Mouse (Mus musculus): ENCODE measurements around the gene Zfp2. TPM values are rescaled to one million over a fixed set of nuclear protein-coding genes. Genes with fewer than 3 reads are reported as not detected.

Zfp2 gene
- polyA plus RNA-seq, 1 experiment = 0.32 TPM

DNA sequence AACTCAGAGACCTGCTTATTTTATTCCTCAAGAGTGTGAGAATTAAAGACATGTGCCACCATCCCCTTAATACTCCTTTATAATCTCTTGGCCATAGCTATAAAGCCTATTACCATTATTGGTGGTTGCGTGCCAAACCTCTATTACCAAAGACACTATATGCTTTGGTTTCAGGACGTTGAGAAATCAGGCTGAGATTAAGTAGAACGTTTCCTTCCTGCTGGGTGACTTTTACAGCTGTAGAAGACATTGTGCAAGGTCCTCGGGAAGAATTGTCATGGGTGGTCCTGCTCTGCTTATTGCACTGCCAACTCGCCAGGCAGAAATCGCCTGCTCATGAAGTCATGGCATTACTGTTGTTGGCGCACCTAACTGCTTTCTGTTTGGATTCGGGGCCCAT is 22.5 kb upstream of the Zfp2 start:
- Histone ChIP-seq H3K4me3 (ENCODE audit: control insufficient read depth, low read depth, low read length) (no peak overlapping the region), H3K27me3 (ENCODE audit: control insufficient read depth, insufficient read depth, low read length) (no peaks in the 10 kb centered on the region), H3K27ac (ENCODE audit: control insufficient read depth, insufficient read depth, low read depth, low read length) (no peak overlapping the region), H3K36me3 (ENCODE audit: control insufficient read depth, insufficient read depth, low read length) (no peaks in the 10 kb centered on the region), H3K4me1 (ENCODE audit: control insufficient read depth, insufficient read depth, low read length) (peaks cover 2% of the 10 kb centered on the region)
- TF ChIP-seq POLR2A (IDR thresholded peaks at IDR 0.05; ENCODE audit: control insufficient read depth, low read depth, low read length) (no peak), CTCF (IDR thresholded peaks at IDR 0.05; ENCODE audit: control insufficient read depth, insufficient read depth, insufficient replicate concordance, low read depth, low read length) (no peak)

DNA sequence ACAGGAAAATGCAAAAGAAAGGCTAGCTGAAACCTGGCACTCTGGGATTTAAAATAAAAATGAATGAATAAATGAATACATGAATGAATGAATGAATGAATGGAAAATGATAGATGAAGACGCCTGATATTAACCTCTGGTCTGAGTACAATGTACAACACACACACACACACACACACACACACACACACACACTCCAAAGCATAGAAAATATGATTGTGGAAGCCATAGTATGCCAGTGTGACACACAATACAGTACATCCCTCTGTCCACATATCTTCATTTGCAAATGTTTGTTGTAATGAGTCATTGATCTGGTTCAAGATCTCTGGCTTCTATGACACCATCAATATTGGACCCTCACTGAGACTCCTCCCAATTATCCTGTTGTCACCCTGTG is 16.1 kb upstream of the Zfp2 start:
- Histone ChIP-seq H3K27ac (ENCODE audit: control insufficient read depth, insufficient read depth, low read depth, low read length) (no peak overlapping the region), H3K27me3 (ENCODE audit: control insufficient read depth, insufficient read depth, low read length) (no peaks in the 10 kb centered on the region), H3K4me1 (ENCODE audit: control insufficient read depth, insufficient read depth, low read length) (peaks cover 17% of the 10 kb centered on the region), H3K36me3 (ENCODE audit: control insufficient read depth, insufficient read depth, low read length) (no peaks in the 10 kb centered on the region), H3K4me3 (ENCODE audit: control insufficient read depth, low read depth, low read length) (no peak overlapping the region)
- TF ChIP-seq CTCF (IDR thresholded peaks at IDR 0.05; ENCODE audit: control insufficient read depth, insufficient read depth, insufficient replicate concordance, low read depth, low read length) (no peak), POLR2A (IDR thresholded peaks at IDR 0.05; ENCODE audit: control insufficient read depth, low read depth, low read length) (no peak)

DNA sequence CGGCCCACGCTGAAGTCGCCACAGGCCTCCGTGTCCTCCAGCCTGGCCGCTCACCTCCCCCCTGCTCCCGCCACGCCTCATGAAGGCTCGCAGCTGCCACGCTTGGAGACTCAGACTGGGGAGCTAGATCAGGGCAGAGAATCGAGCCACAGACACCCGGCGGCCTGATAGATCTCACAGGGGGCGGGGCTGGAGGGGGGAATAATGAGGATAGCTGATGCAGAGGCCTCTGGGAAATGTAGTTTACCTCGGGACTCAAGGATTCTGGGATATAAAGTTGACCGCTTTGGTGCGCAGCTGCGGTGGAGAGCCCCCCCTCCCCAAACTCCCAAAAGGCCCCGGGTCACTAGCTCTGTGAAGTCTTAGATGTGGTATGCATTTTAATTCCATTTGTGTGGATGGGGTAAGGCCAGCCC is 15.5 kb upstream of the Zfp2 start, which contains the start of gene Zfp354b:
TSS of gene Zfp354b (minus strand) at position 183 of the 416 bp plus-strand sequence.
- Histone ChIP-seq H3K4me3 (ENCODE audit: control insufficient read depth, low read depth, low read length) (peak within 1 kb of the TSS; percentile 83), H3K27me3 (ENCODE audit: control insufficient read depth, insufficient read depth, low read length) (no peaks in the 10 kb centered on the region), H3K4me1 (ENCODE audit: control insufficient read depth, insufficient read depth, low read length) (peaks cover 17% of the 10 kb centered on the region), H3K27ac (ENCODE audit: control insufficient read depth, insufficient read depth, low read depth, low read length) (no peak within 1 kb of the TSS), H3K36me3 (ENCODE audit: control insufficient read depth, insufficient read depth, low read length) (no peaks in the 10 kb centered on the region)
- TF ChIP-seq POLR2A (IDR thresholded peaks at IDR 0.05; ENCODE audit: control insufficient read depth, low read depth, low read length) (no peak), CTCF (IDR thresholded peaks at IDR 0.05; ENCODE audit: control insufficient read depth, insufficient read depth, insufficient replicate concordance, low read depth, low read length) (no peak)

DNA sequence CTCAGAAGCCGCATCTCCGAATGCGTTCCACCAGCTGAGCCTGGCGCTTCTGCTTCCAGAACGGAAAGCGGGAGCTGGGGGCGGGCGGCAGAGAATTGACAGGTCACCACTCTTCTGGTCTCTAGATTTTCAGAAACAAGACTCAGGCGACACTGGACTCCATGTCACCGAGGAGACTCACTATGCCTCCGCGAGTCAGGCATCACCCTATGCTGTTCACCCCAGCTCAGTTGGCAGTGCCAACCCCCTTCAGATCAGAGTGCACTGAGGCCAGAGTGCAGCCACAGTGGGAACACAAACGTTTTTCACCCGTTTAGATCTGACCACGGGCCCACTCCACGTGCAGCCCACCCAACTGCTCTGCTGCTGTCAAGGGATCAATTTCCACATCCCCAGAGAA is 15.1 kb upstream of the Zfp2 start:
- Histone ChIP-seq H3K4me1 (ENCODE audit: control insufficient read depth, insufficient read depth, low read length) (peaks cover 17% of the 10 kb centered on the region), H3K27me3 (ENCODE audit: control insufficient read depth, insufficient read depth, low read length) (no peaks in the 10 kb centered on the region), H3K4me3 (ENCODE audit: control insufficient read depth, low read depth, low read length) (peak overlapping the region; percentile 83), H3K27ac (ENCODE audit: control insufficient read depth, insufficient read depth, low read depth, low read length) (no peak overlapping the region), H3K36me3 (ENCODE audit: control insufficient read depth, insufficient read depth, low read length) (no peaks in the 10 kb centered on the region)
- no peak for TF ChIP-seq POLR2A (IDR thresholded peaks at IDR 0.05; ENCODE audit: control insufficient read depth, low read depth, low read length)
- TF ChIP-seq CTCF (IDR thresholded peaks at IDR 0.05; ENCODE audit: control insufficient read depth, insufficient read depth, insufficient replicate concordance, low read depth, low read length) = no peak

DNA sequence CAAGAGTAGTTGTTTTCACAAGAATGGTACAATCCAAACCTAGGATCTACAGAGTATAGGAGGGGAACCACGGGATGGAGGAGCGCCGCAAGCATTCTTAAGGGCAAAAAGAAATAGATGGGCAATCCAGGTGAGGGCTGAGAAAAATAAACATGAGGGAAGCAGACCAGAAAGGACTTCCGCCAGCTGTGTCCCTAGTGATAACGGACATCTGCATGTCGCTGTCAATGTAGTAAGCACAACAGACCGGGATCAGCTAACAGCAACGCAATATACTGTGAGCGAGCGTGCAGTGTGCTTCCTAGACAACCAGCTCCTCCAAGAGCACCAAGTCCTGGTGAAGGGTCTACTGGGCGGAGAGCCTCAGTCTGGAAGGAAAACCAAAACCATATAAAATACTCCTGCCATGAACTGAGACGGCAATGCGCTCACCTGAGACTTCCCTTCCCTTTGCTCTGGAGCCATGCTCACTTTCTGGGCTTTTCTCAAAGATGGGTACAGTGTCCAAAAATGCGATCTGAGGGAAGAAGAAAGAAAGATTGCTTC is 14.6 kb upstream of the Zfp2 start:
- Histone ChIP-seq H3K27ac (ENCODE audit: control insufficient read depth, insufficient read depth, low read depth, low read length) (no peak overlapping the region), H3K4me1 (ENCODE audit: control insufficient read depth, insufficient read depth, low read length) (peaks cover 17% of the 10 kb centered on the region), H3K4me3 (ENCODE audit: control insufficient read depth, low read depth, low read length) (peak overlapping the region; percentile 83), H3K27me3 (ENCODE audit: control insufficient read depth, insufficient read depth, low read length) (no peaks in the 10 kb centered on the region), H3K36me3 (ENCODE audit: control insufficient read depth, insufficient read depth, low read length) (no peaks in the 10 kb centered on the region)
- no peak for TF ChIP-seq CTCF (IDR thresholded peaks at IDR 0.05; ENCODE audit: control insufficient read depth, insufficient read depth, insufficient replicate concordance, low read depth, low read length)
- no peak for TF ChIP-seq POLR2A (IDR thresholded peaks at IDR 0.05; ENCODE audit: control insufficient read depth, low read depth, low read length)

DNA sequence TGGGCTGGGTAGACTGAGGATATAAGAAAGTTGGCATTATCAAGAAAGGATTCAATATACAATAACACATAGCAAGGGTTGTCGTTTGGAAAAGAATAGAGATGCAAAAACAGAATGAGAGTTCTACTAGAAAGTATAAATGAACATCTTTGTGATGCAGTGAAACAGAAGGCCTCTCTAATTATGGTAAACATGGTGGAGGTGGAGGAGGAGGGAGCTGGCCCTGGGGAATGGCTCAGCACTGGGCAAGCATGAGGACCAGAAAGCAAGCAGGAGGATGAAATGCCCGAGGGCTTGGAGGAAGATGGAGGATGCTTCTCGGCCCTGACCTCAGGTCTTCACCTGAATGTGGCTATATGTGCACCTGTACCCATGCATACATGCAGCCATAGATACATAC is 1.5 kb downstream of the Zfp2 start:
- no peaks in the 10 kb centered on the region for H3K36me3 ChIP-seq (ENCODE audit: control insufficient read depth, insufficient read depth, low read length)
- H3K4me1 ChIP-seq (ENCODE audit: control insufficient read depth, insufficient read depth, low read length) = peaks cover 5% of the 10 kb centered on the region
- TF ChIP-seq CTCF (IDR thresholded peaks at IDR 0.05; ENCODE audit: control insufficient read depth, insufficient read depth, insufficient replicate concordance, low read depth, low read length) (no peak), POLR2A (IDR thresholded peaks at IDR 0.05; ENCODE audit: control insufficient read depth, low read depth, low read length) (no peak)
- no peaks in the 10 kb centered on the region for H3K27me3 ChIP-seq (ENCODE audit: control insufficient read depth, insufficient read depth, low read length)
- no peak overlapping the region for H3K27ac ChIP-seq (ENCODE audit: control insufficient read depth, insufficient read depth, low read depth, low read length)
- H3K4me3 ChIP-seq (ENCODE audit: control insufficient read depth, low read depth, low read length) = no peak overlapping the region

DNA sequence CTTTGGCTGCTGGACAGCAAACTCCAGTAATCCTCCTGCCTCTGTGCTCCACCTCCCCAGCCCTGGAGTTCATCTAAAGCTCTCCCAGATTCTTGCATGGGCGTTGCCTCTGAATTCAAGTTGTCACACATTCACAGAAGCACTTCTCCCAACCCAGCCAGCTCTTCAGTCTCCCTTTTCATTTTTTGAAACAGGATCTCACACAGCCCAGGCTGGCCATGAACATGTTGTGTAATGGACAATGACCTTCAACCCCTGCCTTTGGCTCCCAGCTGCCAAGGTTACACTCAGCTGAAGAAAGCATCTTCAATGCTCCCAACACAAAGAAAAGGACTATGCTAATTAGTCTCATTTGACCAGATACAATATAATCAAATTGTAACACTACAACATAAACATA is 2.7 kb downstream of the Zfp2 start:
- H3K36me3 ChIP-seq (ENCODE audit: control insufficient read depth, insufficient read depth, low read length) = no peaks in the 10 kb centered on the region

More for the DNA sequence above, 2.7 kb downstream of the Zfp2 start:
- Histone ChIP-seq H3K27me3 (ENCODE audit: control insufficient read depth, insufficient read depth, low read length) (no peaks in the 10 kb centered on the region), H3K4me1 (ENCODE audit: control insufficient read depth, insufficient read depth, low read length) (peaks cover 5% of the 10 kb centered on the region), H3K27ac (ENCODE audit: control insufficient read depth, insufficient read depth, low read depth, low read length) (no peak overlapping the region), H3K4me3 (ENCODE audit: control insufficient read depth, low read depth, low read length) (no peak overlapping the region)
- TF ChIP-seq CTCF (IDR thresholded peaks at IDR 0.05; ENCODE audit: control insufficient read depth, insufficient read depth, insufficient replicate concordance, low read depth, low read length) (no peak), POLR2A (IDR thresholded peaks at IDR 0.05; ENCODE audit: control insufficient read depth, low read depth, low read length) (no peak)

All from testis, adult 2 months (tissue).